Mouse (Mus musculus): ENCODE measurements around the gene Creg2.

DNA sequence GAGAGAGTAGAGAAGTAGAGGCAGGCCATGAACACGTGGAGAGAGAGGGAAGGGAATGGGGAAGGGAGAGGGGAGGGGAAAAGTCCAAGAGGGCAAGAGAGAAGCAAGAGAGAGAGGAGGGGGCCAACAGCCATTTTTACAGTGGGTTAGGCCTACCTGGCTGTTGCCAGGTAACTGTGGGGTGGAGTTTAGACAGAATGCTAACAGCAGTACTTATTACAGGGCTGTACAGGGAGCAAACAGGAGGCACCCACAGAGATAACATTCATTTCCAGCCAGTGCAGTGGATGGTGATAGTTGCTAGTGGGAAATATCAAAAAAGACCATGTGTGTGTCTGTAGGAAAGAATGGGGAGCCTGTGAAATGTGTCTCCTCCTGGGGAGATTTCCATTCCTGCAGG, 27.5 kb downstream of the Creg2 start:
- TF ChIP-seq CTCF (IDR thresholded peaks at IDR 0.05; ENCODE audit: extremely low read depth, insufficient read length, insufficient replicate concordance, low read depth, low read length) = no peak
- no peak for TF ChIP-seq POLR2A (IDR thresholded peaks at IDR 0.05; ENCODE audit: low read depth, low read length)

Data from small intestine, adult 2 months (tissue).